Mouse (Mus musculus) right cerebral cortex, adult 2 months (tissue): ENCODE data around the gene Fam53b.

Experiments
- DNase-seq, 2 experiments: peaks; one replicate each; pipeline ENCODE4 v3.0.0; 2021 to 2022; ENCODE audit warnings: low spot score in 2 of 2

The Fam53b gene

GRCm38 (mm10) chr7:132738844-132739243 is 74.8 kb downstream of the Fam53b start:
- DNase-seq: no peak

- DNase-seq: peak in 1 of 2 experiments; percentile 64
Observed at GRCm38 (mm10) chr7:132736099-132736862, 77.4 kb downstream of the Fam53b start.

- DNase-seq: no peak
Observed at GRCm38 (mm10) chr7:132735145-132735544, 78.5 kb downstream of the Fam53b start.

GRCm38 (mm10) chr7:132734222-132734621 is 79.5 kb downstream of the Fam53b start:
- no peak for DNase-seq

- DNase-seq: no peak
Observed at GRCm38 (mm10) chr7:132733521-132733920, 80.2 kb downstream of the Fam53b start.

GRCm38 (mm10) chr7:132732136-132732789 is 81.4 kb downstream of the Fam53b start:
- no peak for DNase-seq

- no peak for DNase-seq
Observed at GRCm38 (mm10) chr7:132731558-132731957, 82.1 kb downstream of the Fam53b start.

- no peak for DNase-seq
Observed at GRCm38 (mm10) chr7:132730510-132730909, 83.2 kb downstream of the Fam53b start.

- no peak for DNase-seq
Observed at GRCm38 (mm10) chr7:132729093-132729831, 84.4 kb downstream of the Fam53b start.

- no peak for DNase-seq
Observed at GRCm38 (mm10) chr7:132726106-132726861, 87.4 kb downstream of the Fam53b start.

- DNase-seq: no peak
Observed at GRCm38 (mm10) chr7:132724501-132725062, 89.1 kb downstream of the Fam53b start.

GRCm38 (mm10) chr7:132723906-132724305 is 89.8 kb downstream of the Fam53b start:
- no peak for DNase-seq

- DNase-seq: no peak
Observed at GRCm38 (mm10) chr7:132722401-132723370, 91.0 kb downstream of the Fam53b start.

GRCm38 (mm10) chr7:132720562-132720961 is 93.1 kb downstream of the Fam53b start:
- peak in 1 of 2 experiments; percentile 58 for DNase-seq

GRCm38 (mm10) chr7:132719570-132719969 is 94.1 kb downstream of the Fam53b start:
- no peak for DNase-seq

GRCm38 (mm10) chr7:132715259-132715658 is 98.4 kb downstream of the Fam53b start:
- DNase-seq: no peak

- peak in 1 of 2 experiments; percentile 51 for DNase-seq
Observed at GRCm38 (mm10) chr7:132714236-132714923, 99.3 kb downstream of the Fam53b start.

GRCm38 (mm10) chr7:132713483-132714126 is 100.1 kb downstream of the Fam53b start:
- no peak for DNase-seq

GRCm38 (mm10) chr7:132712956-132713355 is 100.7 kb downstream of the Fam53b start:
- no peak for DNase-seq
